Mouse (Mus musculus) lung, postnatal 0 days (tissue): ENCODE measurements around the gene Mgat5.

Experiments used
- CTCF ChIP-seq: IDR thresholded peaks from 2 replicates; pipeline ENCODE4 v1.5.1; 2016; ENCODE audit warnings: antibody characterized with exemption, mild to moderate bottlenecking
- EP300 ChIP-seq: IDR thresholded peaks from 2 replicates; pipeline ENCODE4 v1.6.1; 2016; ENCODE audit warnings: antibody characterized with exemption, mild to moderate bottlenecking, control low read depth

DNA sequence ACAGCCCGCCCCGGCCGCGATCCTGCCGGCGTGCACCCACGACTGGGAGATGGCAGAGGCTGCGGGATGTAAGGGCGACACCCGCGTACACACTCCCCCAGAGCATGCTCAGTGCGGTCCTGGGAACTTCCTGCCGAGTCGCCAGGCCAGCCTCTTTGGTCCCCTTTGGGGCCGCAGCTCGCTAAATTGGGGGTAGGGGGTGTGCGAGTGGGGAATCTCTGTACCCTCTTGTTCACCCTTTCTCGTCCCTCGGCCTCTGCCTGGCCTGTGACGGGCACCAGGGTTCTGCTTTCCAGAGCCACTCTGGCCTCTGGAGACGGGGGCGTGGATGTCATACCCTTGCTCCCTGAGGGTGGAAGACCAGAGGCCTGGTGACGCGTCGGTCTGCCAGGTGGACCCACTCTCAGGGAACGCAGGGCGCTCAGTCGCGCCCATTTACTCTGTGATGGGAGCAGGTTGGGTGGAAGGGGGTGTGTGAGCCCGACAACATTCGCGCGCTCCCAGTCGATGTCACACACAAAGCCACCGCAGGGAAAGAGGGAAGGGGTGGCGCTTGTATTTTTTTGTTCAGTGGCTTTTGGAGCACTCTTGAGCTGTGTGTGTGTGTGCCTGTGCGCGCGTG is 1.3 kb downstream of the Mgat5 start:
- TF ChIP-seq CTCF (no peak), EP300 (no peak)
